Mouse (Mus musculus) cerebellum, adult 9-10 months (tissue): ENCODE measurements around the gene Rhoc.
"Not testable (repeated sequence)": the region's sequence is repeated elsewhere in the genome, so short reads cannot be mapped to it uniquely, and the experiment has no call there.

ENCODE experiments used
- DNase-seq: peaks from one replicate; pipeline ENCODE4 v3.0.0; 2022

Gene Rhoc

DNA sequence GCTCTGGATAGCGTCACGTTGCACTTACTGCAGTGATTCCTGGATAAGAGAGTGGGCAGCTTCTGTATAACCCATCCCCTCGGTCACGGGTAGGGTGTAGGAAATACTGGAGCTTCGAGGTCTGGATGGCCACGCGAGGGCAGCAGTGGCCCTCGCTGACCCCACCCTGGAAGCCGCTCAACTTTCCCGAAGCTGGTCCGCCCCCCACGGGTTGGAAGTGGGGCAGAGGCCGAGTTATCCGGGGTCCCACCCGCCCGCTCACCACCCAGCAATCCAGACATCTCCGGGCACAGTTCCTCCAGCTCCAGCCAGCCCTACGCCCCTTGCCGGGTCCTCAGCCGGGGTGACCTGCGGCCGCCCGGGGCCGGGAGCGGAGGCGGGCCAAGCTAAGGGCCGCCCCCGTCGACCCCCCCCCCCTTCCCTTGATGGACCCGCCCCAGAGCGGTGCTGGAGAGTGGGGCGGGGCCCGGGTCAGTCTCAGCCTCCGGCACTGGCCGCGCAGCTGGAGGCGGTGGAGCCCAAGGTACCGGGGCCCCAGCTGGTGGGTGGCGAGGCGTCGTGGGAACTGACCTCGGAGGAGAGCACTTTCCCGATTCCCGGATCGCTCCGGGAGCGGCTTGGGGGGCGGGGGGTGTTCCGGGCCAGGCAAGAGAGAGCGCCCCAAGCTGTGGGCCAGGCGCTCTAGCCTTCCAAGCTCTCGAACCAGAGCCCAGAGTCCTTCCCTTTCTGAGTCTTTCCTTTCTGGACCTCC is 561 bp downstream of the Rhoc start:
- peak; percentile 39 for DNase-seq

DNA sequence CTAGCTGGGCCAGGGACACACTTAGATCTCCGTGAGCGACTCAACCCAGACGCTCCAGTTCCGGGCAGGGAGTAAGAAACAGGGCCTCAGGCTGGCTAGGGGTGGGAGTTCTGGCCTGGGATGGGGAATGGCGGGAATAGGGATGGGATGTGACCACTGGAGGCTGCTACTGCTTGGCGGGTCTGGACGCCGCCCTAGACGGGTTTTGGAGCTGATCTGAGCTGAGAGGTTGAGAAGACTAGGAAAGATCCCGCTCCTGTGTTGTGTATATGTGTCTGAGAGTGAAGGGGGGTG is 1.1 kb downstream of the Rhoc start:
- no peak for DNase-seq

DNA sequence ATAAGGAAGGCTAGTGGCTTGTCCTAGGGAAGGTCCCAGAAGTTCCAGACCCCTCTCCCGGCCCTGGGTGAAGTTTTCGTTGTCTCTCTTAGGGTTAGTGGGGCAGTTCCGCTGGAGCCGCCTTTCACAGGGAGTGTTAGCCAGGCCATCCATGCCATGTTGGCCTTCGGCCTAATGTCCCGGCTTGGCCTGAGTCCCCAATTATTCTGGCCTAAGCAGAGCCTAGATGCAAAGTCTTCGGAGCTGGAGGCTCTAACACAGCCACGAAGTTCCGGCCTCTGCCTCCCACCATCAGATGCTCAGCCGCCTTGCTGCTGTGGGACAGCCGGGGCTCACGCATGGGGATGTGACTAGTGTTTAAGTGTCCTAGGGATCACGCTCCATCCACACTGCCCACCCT is 1.6 kb downstream of the Rhoc start:
- DNase-seq, result no peak

DNA sequence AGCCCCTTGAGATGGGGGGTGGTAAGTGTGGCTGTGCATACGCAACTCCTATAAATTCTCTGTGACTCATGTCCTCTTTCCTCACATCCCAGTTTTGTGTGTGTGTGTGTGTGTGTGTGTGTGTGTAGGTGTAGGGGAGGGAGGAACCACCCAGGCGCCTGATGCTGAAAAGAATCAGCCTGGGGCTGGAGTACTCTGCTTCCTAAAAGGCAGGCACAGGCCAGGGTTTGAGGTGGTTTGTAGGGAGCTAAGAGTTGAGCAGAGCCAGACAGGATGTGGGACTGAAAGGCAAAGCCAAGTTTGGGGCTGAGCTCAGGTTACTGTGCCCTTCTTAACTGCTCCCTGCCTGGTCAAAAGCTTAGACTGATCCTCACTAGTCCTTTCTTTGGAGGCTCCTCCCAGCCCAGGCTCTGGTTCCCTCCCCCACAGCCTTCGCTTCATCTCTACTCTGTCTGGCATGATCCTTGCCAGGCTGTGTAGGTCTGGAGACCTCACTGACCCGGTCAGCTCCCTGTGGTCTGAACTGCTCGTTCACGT is 2.3 kb downstream of the Rhoc start:
- DNase-seq, result no peak

DNA sequence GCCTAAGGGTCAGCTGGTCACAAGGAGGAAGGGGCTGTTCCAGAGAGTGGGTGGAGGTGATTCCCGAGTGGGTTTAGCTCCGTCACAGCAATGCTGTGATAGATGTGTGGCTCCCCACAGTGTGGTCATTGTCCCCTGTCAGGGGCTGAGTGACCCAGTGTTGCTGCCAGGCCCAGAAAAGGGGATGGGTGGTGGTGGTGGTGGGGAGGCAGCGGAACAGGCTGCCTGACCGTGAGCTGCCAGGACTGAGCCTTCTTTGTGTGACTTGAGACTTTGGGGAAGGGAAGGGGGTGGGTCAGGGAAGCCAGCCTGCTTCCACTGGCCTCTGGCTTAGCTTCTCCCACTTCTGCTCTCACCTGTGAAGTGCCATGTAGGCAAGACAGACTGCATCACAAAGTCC is 2.8 kb downstream of the Rhoc start:
- no peak for DNase-seq

DNA sequence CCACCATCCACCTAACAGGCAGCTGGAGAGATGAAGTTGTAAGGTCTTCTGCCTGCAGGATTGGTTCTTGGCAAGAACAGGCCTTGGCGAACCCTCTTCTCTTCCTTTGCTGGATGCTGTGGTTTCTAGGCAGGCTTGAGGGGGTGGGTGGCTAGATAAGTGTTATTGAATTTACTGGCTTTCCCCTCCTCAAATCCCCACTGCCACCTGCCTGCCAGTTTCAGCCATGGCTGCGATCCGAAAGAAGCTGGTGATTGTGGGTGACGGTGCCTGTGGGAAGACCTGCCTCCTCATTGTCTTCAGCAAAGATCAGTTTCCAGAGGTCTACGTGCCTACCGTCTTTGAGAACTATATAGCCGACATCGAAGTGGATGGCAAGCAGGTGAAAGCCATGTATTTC is 3.5 kb downstream of the Rhoc start:
- DNase-seq, result no peak

DNA sequence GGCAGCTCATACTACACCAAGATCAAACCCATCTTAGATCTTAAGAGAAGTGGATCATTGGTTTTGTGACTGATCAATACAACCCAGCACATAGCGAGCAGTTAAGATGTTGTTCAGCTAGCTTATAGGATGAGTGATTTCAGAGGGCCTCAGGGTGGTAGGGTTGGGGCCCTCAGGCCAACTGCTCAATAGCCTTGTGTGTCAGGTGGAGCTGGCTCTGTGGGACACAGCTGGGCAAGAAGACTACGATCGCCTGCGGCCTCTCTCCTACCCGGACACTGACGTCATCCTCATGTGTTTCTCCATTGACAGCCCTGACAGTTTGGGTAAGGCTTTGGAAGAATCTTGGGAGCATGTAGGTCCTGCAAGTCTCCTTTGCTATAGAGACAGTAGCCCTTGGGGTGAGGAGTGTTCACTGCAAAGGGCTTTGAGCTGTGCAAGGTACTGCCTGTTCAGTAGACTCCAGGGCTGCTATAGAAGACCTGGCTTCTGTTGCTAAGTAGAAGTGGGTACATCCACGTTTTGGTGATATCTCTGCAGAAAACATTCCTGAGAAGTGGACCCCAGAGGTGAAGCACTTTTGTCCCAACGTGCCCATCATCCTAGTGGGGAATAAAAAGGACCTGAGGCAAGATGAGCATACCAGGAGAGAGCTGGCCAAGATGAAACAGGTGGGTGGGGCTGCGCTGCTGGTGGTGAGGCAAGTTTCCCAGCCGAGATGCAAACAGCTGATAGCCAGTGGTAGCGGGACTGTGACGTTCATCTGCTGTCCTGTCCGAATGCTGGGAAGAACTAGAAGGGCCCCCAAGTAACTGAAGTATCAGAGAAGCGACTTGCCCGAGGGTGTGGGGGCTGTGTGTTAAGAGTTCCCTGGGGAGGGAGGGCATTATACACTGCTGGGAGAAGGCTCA is 4.4 kb downstream of the Rhoc start:
- DNase-seq, result no peak

DNA sequence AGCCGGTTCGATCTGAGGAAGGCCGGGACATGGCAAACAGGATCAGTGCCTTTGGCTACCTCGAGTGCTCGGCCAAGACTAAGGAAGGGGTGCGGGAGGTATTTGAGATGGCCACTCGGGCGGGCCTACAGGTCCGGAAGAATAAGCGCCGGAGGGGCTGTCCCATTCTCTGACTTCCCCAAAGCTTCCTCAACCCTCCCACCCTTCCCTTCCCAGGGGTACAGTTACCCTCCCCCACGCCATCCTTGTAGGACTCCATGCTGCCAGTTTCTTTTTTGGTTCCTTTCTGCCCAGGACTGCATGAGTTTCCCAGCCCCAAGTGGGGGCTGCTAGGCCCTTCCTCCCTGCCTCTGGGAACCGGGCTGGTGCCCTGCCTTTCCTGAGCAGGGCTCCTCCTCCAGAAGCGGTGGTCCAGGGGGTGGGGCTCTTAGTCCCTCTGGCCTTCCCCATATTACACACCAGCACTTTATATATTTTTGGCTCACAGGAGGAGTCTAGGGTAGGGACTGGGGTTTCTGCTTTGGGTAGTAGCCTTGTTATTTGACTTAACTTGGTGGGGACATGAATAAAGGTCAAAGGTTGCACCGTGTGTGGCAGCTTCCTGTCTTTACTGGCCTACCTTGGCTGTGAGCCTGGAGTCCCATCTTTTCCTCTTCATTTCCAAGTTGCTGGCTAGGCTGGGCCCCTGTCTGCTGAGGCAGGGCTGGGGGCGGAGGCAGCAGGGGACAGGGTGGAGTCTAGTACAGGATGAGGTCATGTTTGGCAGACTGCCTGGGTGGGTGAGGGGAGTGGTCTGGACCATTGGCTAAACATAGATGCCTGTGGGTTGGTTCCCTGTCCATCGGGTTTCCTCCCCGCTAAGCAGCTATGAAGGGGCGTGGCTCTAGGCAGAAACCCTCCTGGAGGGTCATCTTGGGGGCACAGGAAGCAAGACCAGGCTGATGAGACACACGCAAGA is 6.0 kb downstream of the Rhoc start:
- DNase-seq, result no peak

DNA sequence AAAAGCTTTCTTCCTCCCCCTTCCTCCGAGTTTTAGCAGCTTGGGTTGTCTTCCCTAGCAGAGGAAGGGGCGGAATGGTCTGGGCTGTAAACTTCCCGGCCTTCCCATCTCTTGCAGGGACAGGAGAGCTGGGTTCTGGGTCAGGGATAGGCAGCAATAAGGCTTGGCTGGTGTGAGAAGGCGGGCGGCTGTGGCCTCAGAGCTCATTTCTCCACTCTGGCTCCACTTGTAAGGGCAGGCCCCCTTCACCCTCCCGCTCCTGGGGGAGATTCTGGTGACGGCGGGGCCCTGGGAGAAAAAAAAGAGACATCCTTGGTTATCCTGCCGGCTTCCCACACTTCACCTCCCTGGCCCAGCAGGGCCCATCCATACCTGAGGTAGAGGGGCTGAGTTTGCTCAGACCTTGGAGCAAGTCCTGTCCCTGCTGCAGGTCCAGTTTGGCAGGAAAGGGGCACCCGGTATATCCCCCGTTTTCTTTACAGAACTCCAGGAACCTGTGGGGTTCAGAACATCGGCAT is 6.8 kb downstream of the Rhoc start:
- no peak for DNase-seq

DNA sequence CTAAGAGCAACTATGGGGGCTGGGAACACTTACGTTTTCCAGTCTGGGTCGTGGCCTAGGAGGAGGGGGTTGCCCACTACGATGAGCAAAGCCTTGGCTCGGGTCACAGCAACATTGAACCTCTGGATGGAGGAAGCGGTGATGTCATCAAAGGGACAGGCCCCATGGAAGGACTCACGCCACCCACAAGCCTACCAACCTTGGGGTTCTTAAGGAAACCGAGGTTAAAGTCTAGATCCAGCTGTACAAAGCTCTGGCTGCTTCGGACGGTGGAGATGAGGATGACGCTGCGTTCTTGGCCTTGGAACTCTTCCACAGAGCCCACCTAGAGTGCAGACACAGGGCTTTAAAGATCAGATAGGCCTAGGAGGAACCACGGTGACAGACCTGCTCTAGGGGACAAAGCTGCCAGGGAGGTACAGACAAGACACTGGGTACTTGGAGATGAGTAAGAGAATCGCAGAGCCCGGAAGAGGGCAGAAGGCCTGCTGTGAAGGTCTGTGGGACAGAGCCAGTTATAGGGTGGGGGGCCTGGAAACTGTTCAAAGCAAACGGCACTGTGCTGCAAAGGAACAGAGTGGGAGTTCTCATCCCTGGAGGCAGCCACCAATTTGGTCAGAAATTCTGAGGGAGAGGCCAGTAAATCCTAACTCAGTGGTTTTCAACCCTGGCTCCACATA is 7.6 kb downstream of the Rhoc start:
- DNase-seq, result no peak

DNA sequence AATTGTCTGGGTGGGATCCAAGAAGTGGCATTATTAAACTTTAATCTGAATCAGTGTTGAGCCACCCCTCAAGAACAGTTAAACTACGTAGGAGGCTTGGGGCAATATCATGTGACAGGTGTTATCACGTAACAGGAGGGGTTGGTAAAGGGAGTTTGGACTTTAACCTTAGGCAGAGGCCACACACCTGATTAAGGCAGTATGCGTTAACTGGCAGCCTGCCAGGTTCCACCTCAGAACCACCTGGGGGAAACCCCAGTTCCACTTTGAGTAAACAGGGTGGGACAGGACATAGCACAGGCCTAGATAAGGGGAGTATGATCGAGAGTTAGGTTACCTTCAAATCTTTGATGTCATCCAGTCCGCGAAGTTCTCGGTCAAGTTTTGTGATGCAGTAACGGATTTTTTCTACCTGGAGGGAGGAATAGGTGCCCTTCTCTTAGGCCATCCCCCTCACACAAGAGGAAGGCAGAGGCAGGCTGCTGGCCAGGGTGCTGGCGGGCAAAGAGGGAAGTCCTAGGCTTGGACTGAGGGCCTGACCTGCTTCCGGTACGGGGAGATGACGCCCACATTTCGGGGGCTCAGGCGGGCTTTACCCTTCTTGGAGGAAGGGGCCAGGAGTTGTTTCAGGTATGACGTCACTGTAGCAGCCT is 8.4 kb downstream of the Rhoc start:
- DNase-seq, result no peak

DNA sequence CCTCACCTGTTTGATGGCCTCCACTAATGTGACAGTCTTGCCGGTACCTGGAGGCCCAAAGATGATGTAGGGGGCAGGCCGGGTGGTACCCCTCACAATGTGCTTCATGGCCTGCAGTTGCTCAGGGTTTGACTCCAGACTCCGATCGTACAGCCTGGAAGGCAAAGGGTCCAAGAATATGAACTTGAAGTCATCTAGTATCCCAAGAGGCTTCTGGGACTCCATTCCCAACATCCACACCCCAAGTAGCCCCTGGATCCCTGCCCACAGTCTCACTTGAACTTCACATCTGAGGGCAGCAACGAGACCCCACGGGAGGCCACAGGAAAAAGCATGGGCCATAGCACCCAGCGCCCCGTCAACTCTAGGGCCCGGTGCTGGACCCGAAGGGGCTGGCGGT is 12.5 kb downstream of the Rhoc start:
- DNase-seq, result no peak

DNA sequence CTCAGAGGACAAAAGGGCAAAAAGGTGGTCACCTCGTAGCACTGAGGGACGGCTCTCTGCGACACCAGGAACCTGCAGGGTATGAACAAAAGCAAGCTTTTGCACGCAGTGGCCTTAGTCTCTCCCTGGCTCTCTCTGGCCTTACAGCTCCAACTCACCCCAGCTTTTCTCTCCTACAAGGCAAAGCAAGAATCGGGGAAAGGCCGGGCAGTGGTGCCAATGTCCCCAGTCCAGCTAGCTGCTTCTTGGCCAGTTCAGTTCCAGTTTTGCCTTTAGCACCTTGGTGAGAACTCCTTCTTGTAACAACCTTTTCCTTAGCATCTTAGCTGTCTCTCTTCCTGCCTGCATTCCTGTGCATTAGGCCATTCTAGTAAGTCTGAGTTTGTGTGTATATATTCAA is 13.3 kb downstream of the Rhoc start:
- DNase-seq, result no peak

DNA sequence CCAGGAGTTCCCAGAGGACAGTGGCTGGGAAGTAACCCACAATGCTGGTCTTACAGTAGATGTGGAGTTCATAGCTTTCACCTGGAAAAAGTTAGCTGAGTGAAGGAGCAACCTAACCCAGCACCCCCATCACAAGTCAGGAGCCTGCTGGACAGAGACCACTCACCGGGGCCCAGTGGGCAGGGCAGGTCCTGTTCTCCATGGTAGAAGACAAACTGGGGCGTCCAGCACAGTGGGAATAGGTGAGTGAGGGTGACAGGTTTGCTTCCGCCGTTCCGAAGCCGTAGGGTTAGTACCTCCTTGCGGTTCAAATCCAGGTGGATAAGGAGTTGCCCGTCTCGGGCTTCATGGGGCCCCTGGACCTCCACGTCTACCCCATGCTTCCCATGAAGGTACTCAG is 16.1 kb downstream of the Rhoc start:
- no peak for DNase-seq

DNA sequence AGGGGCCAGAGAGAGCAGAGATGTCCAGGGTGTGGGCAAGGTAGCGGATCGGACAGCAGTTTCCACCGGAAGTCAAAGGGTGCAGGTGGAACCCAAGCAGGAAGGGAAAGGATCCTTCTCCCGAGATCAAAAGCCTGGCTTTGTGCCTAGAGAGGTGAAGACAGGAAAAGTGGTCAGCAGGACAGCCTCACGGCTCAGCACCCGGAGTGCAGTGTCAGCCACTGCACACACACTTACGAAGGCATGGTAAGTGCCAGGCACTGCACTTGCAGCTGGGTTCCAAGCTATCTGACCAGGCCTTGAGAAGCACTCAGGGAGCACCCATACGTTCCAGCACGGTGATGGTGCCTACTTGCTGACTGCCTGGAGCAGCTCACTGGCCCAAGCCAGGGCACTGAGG is 17.4 kb downstream of the Rhoc start:
- no peak for DNase-seq

DNA sequence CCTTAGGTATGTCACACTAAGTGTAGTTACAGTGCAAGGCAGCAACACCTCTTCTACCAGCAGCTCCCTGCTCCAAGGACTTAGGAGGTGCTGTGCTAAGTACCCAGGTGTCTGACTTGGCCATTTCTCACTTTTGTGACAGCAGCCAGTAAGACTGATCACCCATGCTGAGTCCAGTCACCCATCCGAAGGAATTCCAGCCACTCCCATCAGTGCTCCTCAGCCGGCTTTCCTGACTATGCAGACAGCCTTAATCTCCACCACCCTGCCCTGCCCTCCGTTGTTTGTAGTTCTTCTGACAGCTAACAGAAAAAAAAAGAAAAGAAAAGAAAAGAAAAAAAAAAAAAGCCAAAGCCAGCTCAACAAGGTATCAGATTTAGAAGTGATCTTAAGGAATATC is 23.6 kb downstream of the Rhoc start:
- no peak for DNase-seq

DNA sequence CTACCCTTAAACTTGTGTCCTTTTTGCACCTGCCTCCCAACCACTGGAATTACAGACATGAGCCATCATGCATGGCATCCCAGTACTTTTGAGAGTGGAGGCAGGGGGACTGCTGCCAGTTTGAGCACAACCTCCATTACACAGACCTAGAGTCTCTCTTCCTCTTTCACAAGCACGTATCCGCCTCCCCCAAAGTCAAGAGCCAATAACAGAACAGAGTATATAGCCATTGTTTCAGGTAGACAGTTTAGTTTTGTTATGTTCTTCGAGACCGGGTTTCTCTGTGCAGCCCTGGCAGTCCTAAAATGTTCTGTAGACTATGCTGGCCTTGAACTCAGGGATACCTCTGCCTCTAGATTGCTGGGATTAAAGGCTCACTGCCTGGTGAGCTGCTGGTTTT is 24.1 kb downstream of the Rhoc start:
- no peak for DNase-seq

DNA sequence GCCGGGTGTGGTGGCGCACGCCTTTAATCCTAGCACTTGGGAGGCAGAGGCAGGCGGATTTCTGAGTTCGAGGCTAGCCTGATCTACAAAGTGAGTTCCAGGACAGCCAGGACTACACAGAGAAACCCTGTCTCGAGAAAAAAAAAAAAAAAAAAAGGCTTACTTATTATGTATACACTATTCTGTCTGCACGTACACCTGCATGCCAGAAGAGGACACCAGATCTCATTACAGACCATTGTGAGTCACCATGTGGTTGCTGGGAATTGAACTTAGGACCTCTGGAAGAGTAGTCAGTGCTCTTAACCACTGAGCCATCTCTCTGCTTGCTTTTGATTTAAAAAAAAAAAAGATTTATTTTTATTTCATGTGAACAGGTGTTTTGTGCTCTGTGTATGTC is 25.1 kb downstream of the Rhoc start:
- DNase-seq, result not testable (repeated sequence)

DNA sequence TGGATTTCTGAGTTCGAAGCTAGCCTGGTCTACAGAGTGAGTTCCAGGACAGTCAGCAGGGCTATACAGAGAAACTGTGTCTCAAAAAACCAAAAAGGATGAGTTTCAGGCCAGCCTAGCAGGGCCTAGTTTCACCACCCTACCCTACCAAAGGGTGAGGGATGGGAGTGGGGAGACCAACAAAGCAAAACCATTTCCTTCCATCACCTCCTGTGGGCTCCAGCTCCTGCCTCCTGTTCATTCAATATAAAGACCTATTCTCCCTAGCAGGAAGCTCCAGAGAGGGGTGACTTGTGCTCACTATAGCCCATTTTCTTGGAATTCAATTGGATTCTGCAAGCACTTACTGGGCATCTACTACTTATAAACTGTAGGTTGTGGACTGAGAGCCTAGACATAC is 26.6 kb downstream of the Rhoc start:
- DNase-seq, result no peak

DNA sequence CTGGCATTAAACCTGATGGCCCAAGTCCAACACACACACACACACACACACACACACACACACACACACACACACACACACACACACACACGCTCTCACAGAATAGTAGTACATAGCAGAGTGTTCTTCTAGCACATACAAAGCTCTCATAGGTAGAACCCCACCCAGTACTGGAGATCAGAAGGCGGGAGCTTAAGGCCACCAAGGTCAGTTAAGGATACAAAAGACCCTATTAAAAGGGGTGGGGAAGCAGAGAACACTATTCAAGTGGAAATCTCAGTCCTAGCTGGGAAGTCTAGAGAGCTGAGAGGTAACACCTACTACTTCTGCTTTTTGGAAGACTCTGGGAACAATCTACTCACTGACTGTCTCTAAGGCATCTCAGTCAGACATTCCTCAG is 27.2 kb downstream of the Rhoc start:
- DNase-seq, result no peak

DNA sequence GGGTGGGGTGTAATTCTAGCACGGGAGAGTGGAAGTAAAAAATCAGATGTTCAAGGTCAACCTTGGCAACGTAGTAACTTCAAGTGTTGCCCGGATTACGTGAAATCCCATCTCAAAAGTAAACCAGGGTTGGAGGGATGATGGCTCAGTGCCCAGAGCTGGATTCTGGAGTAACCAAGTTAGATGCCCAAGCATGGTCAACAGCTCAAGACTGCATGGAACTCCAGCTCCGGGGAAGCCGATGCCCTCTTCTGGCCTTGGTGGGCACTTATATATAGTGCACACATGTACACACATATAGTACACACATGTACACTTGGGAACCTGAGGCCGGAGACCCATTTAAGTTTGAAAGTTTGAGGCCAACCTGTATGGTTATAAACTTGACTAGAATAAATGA is 28.0 kb downstream of the Rhoc start:
- no peak for DNase-seq

DNA sequence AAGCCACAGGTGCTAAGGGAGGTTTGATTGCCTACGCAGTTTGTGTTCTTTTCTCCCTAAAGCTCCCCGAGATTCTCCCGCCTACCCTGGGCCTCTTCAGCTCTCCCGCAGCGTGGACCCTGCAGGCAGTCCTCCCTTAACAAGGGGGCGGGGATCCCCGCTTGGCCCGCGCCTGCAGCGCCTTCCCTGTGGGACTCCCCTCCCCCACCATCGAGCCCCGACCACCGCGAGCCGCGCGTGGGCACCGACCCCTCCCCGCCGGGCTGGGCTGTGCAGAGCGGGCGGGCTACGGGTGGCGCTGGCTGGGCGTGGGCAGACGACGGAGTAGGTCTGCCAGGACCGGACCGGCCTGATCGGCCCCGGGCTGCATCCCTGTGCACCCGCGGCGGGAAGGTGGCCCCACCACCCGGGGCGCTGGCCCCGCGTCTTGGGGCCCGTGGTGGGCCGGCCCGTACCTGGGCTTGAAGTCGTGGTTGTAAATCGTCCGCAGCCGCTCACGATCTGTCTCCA is 29.4 kb downstream of the Rhoc start:
- no peak for DNase-seq
